In the genomic region with DNA sequence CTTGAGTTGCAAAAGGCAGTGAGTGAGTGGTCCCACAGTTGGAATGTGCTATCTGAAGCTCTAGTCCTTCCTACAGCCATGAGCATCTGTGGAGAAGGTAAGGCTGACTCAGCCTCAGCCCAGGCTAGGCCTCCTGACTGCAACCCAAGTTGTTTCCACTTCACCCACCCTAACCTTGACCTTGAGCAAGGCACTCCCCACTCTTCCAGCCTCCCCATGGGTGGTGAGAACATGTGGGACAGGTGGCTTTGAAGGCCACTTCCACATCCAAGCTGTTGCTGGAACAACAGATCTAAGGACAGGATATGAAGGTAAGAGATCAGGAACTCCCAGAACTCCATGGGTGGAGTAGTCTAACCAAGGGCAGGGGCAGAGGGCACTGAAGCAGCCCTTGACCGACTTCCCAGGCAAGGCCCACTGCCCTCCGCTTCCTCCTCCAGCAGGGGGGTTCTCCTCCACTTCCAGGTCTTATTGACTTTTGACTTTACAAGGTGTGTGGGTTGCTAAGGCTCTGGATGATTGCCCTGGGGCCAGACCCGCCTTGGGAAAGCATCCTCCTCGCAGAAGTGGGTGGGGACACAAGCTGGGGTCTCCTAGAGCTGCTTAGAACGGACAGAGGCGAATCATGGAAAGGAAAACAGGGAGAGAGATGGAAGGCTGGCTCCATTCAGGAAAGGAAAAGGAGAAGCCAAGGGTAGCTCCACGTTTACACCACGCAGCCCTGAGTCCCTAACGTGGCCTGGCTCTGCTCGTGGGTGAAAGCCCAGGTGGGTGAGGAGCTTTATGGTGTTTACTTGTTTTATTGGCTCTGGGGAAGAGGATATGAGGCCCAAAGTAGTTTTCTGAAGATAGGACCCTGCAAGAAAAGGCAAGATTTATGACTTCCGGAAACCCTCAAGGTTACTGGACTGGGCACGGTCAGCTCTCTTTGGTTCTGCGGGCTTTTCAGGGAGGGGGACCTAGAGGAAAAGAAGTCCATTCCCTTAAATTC, we compare ENCODE assay signal across 21 mouse cellular contexts.
A peak's percentile ranks its signal among the peaks of the same experiment; 100 is the strongest.
DNase-seq lines count a peak whose midpoint lies in the region; ATAC-seq lines count a peak whose summit lies in the region.
"Had no signal": no experiment of that assay in that cellular context is flagged by ENCODE, and none has a peak within 500 bp of the region (broad histone marks: within the 10 kb centered on the region; RNA-seq: fewer than 3 reads in every experiment).

No protein-coding gene starts in this region.

- H3K4me1 ChIP-seq in forebrain, embryonic 11.5 days (replicated peaks; ENCODE audit: control insufficient read depth, insufficient read depth, low read length): peaks cover 7% of the 10 kb centered on the region; the same call in 1 of the 2 replicates
- H3K4me1 ChIP-seq in forebrain, embryonic 15.5 days: peaks cover 12% of the 10 kb centered on the region
- peaks cover 48% of the 10 kb centered on the region for H3K4me1 ChIP-seq in kidney, embryonic 15.5 days
- H3K4me1 ChIP-seq in limb, embryonic 10.5 days: peaks cover 46% of the 10 kb centered on the region
- H3K4me1 ChIP-seq: liver, embryonic 15.5 days had no signal

- H3K36me3 ChIP-seq in forebrain, embryonic 11.5 days (ENCODE audit: control insufficient read depth, insufficient read depth, low read length): no peaks in the 10 kb centered on the region
- no peaks in the 10 kb centered on the region for H3K36me3 ChIP-seq in forebrain, embryonic 15.5 days
- H3K36me3 ChIP-seq in kidney, embryonic 15.5 days: no peaks in the 10 kb centered on the region
- H3K36me3 ChIP-seq in limb, embryonic 10.5 days: no peaks in the 10 kb centered on the region
- H3K36me3 ChIP-seq: embryonic facial prominence, embryonic 15.5 days; hindbrain, embryonic 10.5 days; limb, embryonic 15.5 days; liver, embryonic 15.5 days had no signal

- H3K27ac ChIP-seq in forebrain, embryonic 11.5 days (ENCODE audit: low read depth, low read length): no peak overlapping the region
- no peak overlapping the region for H3K27ac ChIP-seq in forebrain, embryonic 15.5 days (replicated peaks)
- peak overlapping the region; percentile 68 for H3K27ac ChIP-seq in kidney, embryonic 15.5 days
- H3K27ac ChIP-seq in limb, embryonic 10.5 days: peak overlapping the region; percentile 72; the same call in 1 of the 2 replicates
- H3K27ac ChIP-seq: embryonic facial prominence, embryonic 15.5 days; heart, adult 2 months; limb, embryonic 15.5 days; liver, embryonic 15.5 days had no signal

- intact Hi-C loops in left cerebral cortex, postnatal 25 days (cut with DNase I): no loop called here

- WGBS in forebrain, embryonic 11.5 days: 90% methylated on average over 13 of the region's 13 CpGs
- WGBS in forebrain, embryonic 15.5 days: 89% methylated on average over 13 of the region's 13 CpGs
- 38% methylated on average over 13 of the region's 13 CpGs for WGBS in kidney, embryonic 15.5 days
- 63% methylated on average over 13 of the region's 13 CpGs for WGBS in limb, embryonic 10.5 days

- no peaks in the 10 kb centered on the region for H3K9me3 ChIP-seq in forebrain, embryonic 11.5 days (ENCODE audit: control insufficient read depth, low read length)
- H3K9me3 ChIP-seq in forebrain, embryonic 15.5 days: no peaks in the 10 kb centered on the region
- H3K9me3 ChIP-seq in kidney, embryonic 15.5 days (replicated peaks): no peaks in the 10 kb centered on the region
- no peaks in the 10 kb centered on the region for H3K9me3 ChIP-seq in limb, embryonic 10.5 days (replicated peaks)
- H3K9me3 ChIP-seq: embryonic facial prominence, embryonic 15.5 days; hindbrain, embryonic 10.5 days; limb, embryonic 15.5 days; liver, embryonic 15.5 days had no signal

- 0 out of 2 replicates have a peak, but pooled peaks cover 2% of the 10 kb centered on the region for H3K27me3 ChIP-seq in forebrain, embryonic 11.5 days (ENCODE audit: control insufficient read depth, insufficient read depth, low read length)
- H3K27me3 ChIP-seq in forebrain, embryonic 15.5 days: peaks cover 26% of the 10 kb centered on the region
- H3K27me3 ChIP-seq in kidney, embryonic 15.5 days: peaks cover 8% of the 10 kb centered on the region
- H3K27me3 ChIP-seq in limb, embryonic 10.5 days (ENCODE audit: low read depth, poor library complexity, severe bottlenecking): peaks cover 96% of the 10 kb centered on the region

- no peak for ATAC-seq in forebrain, embryonic 11.5 days (replicated peaks; ENCODE audit: low FRiP score)
- no peak for ATAC-seq in forebrain, embryonic 15.5 days (replicated peaks)
- peak; percentile 47 for ATAC-seq in kidney, embryonic 15.5 days (replicated peaks; ENCODE audit: low FRiP score)

- peak; percentile 50 for DNase-seq in forebrain, embryonic 11.5 days (ENCODE audit: low spot score)
- DNase-seq in kidney, postnatal 36 days: no peak
- DNase-seq in ZHBTc4 (ENCODE audit: low read depth, low spot score): peak; percentile 48
- peak; percentile 32 for DNase-seq in limb, embryonic 10.5 days (ENCODE audit: low spot score)
- no peak for DNase-seq in Muller cell, postnatal 12 days (ENCODE audit: inconsistent ontology term)
- DNase-seq in left cerebral cortex, postnatal 25 days (ENCODE audit: low spot score in 2 of 2): no peak
- DNase-seq: adrenal gland, postnatal 36 days; cerebellum, adult 11-12 months; cerebellum, postnatal 14 days; embryo, embryonic 11 days; gastrocnemius, postnatal 14 days; heart, adult 2 months; right cerebral cortex, postnatal 14 days; thymus, postnatal 14 days had no signal

- H3K4me2 ChIP-seq in forebrain, embryonic 11.5 days (ENCODE audit: low read depth, low read length, severe bottlenecking): no peak overlapping the region
- H3K4me2 ChIP-seq in forebrain, embryonic 15.5 days (replicated peaks): no peak overlapping the region
- no peak overlapping the region for H3K4me2 ChIP-seq in kidney, embryonic 15.5 days
- H3K4me2 ChIP-seq: embryonic facial prominence, embryonic 15.5 days; limb, embryonic 15.5 days; liver, embryonic 15.5 days; midbrain, embryonic 11.5 days had no signal

- H3K4me3 ChIP-seq in forebrain, embryonic 11.5 days (ENCODE audit: low read depth, low read length): no peak overlapping the region
- H3K4me3 ChIP-seq in forebrain, embryonic 15.5 days: no peak overlapping the region
- no peak overlapping the region for H3K4me3 ChIP-seq in kidney, embryonic 15.5 days (replicated peaks)
- H3K4me3 ChIP-seq in limb, embryonic 10.5 days: no peak overlapping the region
- H3K4me3 ChIP-seq: embryonic facial prominence, embryonic 15.5 days; heart, adult 2 months; hindbrain, embryonic 10.5 days; limb, embryonic 15.5 days; liver, embryonic 15.5 days had no signal

- H3K9ac ChIP-seq in forebrain, embryonic 11.5 days (ENCODE audit: low read length): no peak overlapping the region
- no peak overlapping the region for H3K9ac ChIP-seq in forebrain, embryonic 15.5 days (replicated peaks)
- no peak overlapping the region for H3K9ac ChIP-seq in kidney, embryonic 15.5 days
- H3K9ac ChIP-seq: embryonic facial prominence, embryonic 15.5 days; limb, embryonic 15.5 days; liver, embryonic 15.5 days had no signal

Comparison
In these comparisons a context has a peak if more than half of its experiments do, and no peak if none do; other contexts are left out.
1. DNase-seq: peak in forebrain, embryonic 11.5 days (single experiment), ZHBTc4 (single experiment) and limb, embryonic 10.5 days (single experiment); none in kidney, postnatal 36 days (0 of 2), Muller cell, postnatal 12 days (single experiment) and left cerebral cortex, postnatal 25 days (0 of 2).
2. H3K27ac ChIP-seq: peak in kidney, embryonic 15.5 days (single experiment) and limb, embryonic 10.5 days (single experiment); none in forebrain, embryonic 11.5 days (single experiment) and forebrain, embryonic 15.5 days (single experiment).